Mouse (Mus musculus) frontal cortex, postnatal 10 days (tissue): ENCODE data around the gene Col4a3.

Experiments
- DNase-seq, 2 experiments: peaks; one replicate each; pipeline ENCODE4 v3.0.0; 2022; ENCODE audit warnings: low spot score in 2 of 2, mixed read lengths in 1 of 2

Gene Col4a3

GRCm38 (mm10) chr1:82586713-82587399 lies at the start of gene Col4a3, which contains the start of gene Col4a4:
Col4a3 (plus strand) TSS chr1:82586921.
Col4a4 (minus strand) TSS chr1:82586849.
- DNase-seq = no peak

GRCm38 (mm10) chr1:82537848-82538247 lies 48.9 kb upstream of the Col4a3 start:
- DNase-seq = no peak

- DNase-seq = no peak
These were observed 46.7 kb upstream of the Col4a3 start for GRCm38 (mm10) chr1:82540056-82540455.

- no peak for DNase-seq
These were observed 42.8 kb upstream of the Col4a3 start for GRCm38 (mm10) chr1:82543934-82544333.

- no peak for DNase-seq
These were observed 42.1 kb upstream of the Col4a3 start for GRCm38 (mm10) chr1:82544419-82545185.

GRCm38 (mm10) chr1:82545199-82545960 lies 41.3 kb upstream of the Col4a3 start:
- no peak for DNase-seq

- DNase-seq = no peak
These were observed 32.3 kb upstream of the Col4a3 start for GRCm38 (mm10) chr1:82554443-82554850.

- no peak for DNase-seq
These were observed 31.8 kb upstream of the Col4a3 start for GRCm38 (mm10) chr1:82554889-82555288.

GRCm38 (mm10) chr1:82560223-82560622 lies 26.5 kb upstream of the Col4a3 start:
- DNase-seq = no peak

GRCm38 (mm10) chr1:82569405-82569804 lies 17.3 kb upstream of the Col4a3 start:
- no peak for DNase-seq

- DNase-seq = no peak
These were observed 15.0 kb upstream of the Col4a3 start for GRCm38 (mm10) chr1:82571758-82572157.

GRCm38 (mm10) chr1:82575681-82576080 lies 11.0 kb upstream of the Col4a3 start:
- no peak for DNase-seq

GRCm38 (mm10) chr1:82576182-82576581 lies 10.5 kb upstream of the Col4a3 start:
- DNase-seq = no peak

- no peak for DNase-seq
These were observed 9.4 kb upstream of the Col4a3 start for GRCm38 (mm10) chr1:82577339-82577738.

- no peak for DNase-seq
These were observed 8.8 kb upstream of the Col4a3 start for GRCm38 (mm10) chr1:82577915-82578314.

- DNase-seq = no peak
These were observed 8.4 kb upstream of the Col4a3 start for GRCm38 (mm10) chr1:82578320-82578719.

GRCm38 (mm10) chr1:82585981-82586380 lies 740 bp upstream of the Col4a3 start:
- DNase-seq = no peak

- DNase-seq = no peak
These were observed 3.5 kb downstream of the Col4a3 start for GRCm38 (mm10) chr1:82590266-82590665.

- DNase-seq = no peak
These were observed 10.3 kb downstream of the Col4a3 start for GRCm38 (mm10) chr1:82596864-82597596.

- no peak for DNase-seq
These were observed 16.7 kb downstream of the Col4a3 start for GRCm38 (mm10) chr1:82603198-82603950.

GRCm38 (mm10) chr1:82605347-82605746 lies 18.6 kb downstream of the Col4a3 start:
- DNase-seq = no peak
